Mouse (Mus musculus) CH12.LX (cell line): Measurements from ENCODE around the gene Cd101.

Source experiments
- GABPA ChIP-seq: IDR thresholded peaks from 2 replicates; pipeline ENCODE4 v1.6.1; 2012; ENCODE audit warnings: low read depth, low read length, improper control_type of control experiment, inconsistent platforms; ENCODE audit not compliant: insufficient replicate concordance
- MYC ChIP-seq: IDR thresholded peaks from 2 replicates; pipeline ENCODE4 v1.6.1; 2011; ENCODE audit warnings: low read depth, mild to moderate bottlenecking, improper control_type of control experiment, low read length
- POLR2AphosphoS2 ChIP-seq: IDR thresholded peaks from 2 replicates; pipeline ENCODE4 v1.6.1; 2011; ENCODE audit warnings: low read depth, low read length, improper control_type of control experiment
- USF1 ChIP-seq: IDR thresholded peaks from 2 replicates; pipeline ENCODE4 v1.6.1; 2014; ENCODE audit warnings: low read depth, mild to moderate bottlenecking, inconsistent platforms, low read length, improper control_type of control experiment

DNA sequence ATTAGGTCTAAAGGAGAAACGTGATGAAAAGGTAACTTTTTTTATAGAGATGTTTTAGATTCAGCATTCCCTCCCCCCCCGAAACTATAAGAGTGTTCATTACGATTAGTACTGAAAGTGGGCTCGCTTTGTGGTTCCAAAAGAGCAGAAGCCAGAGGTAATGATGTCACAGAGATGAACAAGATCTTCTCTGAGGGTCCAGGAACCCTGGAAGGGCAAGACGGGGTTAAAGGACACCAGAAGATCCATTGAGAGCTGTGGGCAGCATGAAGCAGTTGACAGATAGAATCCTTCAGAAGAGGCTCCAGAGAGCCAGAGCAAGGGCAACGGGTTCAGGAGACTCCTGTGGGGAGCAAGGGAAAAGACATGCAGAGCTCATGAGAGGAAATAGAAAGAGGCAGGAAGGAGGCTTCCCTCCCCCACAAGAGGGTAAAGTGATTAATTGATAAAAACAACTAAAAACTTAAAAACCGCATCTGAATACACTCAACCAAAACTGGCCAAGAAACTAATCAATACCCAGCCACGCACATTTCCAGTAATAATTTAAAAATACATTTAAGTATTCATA lies 7.8 kb downstream of the Cd101 start:
- TF ChIP-seq POLR2AphosphoS2 (no peak), GABPA (no peak), MYC (no peak), USF1 (no peak)
